Mouse (Mus musculus): ENCODE data around the gene Fbxo2. TPM values are rescaled to one million over a fixed set of nuclear protein-coding genes. Genes with fewer than 3 reads are reported as not detected.

Fbxo2 gene
- polyA plus RNA-seq, 1 experiment from 2014 or later: not detected

DNA sequence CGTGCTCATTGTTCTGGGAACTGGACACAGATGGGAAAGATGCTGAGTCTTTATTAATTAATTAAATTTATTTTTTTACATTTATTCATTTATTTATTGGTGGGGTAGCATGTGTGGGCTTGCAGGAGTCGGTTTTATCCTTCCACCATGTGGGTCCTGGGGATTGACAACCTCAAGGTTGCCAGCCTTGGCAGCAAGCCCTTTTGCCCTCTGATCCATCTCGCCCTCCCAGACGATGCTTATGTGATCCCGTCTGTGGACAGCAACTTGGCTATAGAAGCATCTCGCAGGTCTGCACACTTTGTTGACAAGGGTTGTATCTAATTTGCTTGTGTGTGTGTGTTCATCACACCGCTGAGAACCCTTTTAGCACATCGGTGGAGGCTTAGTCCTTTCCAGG is 22.9 kb upstream of the Fbxo2 start:
- DNase-seq (no peak), ATAC-seq (no peak)
- no peak overlapping the region for H3K9ac ChIP-seq (replicated peaks)
- H3K4me1 ChIP-seq (ENCODE audit: insufficient read depth): peaks cover 11% of the 10 kb centered on the region
- peaks cover 22% of the 10 kb centered on the region for H3K27me3 ChIP-seq (ENCODE audit: insufficient read depth, low read length)
- 58% methylated on average over 8 of the region's 8 CpGs for WGBS (ENCODE audit: insufficient replicate concordance)
- H3K9me3 ChIP-seq (ENCODE audit: low read length): no peaks in the 10 kb centered on the region
- H3K27ac ChIP-seq (ENCODE audit: low read depth): no peak overlapping the region
- no peak overlapping the region for H3K4me3 ChIP-seq (ENCODE audit: low read depth, low read length)
- no peaks in the 10 kb centered on the region for H3K36me3 ChIP-seq (replicated peaks; ENCODE audit: insufficient read depth, low read length)
- H3K4me2 ChIP-seq (ENCODE audit: low read depth, low read length): no peak overlapping the region
- TF ChIP-seq CTCF (IDR thresholded peaks at IDR 0.05; ENCODE audit: low read depth) (no peak), EP300 (IDR thresholded peaks at IDR 0.05; ENCODE audit: low read depth) (no peak)

DNA sequence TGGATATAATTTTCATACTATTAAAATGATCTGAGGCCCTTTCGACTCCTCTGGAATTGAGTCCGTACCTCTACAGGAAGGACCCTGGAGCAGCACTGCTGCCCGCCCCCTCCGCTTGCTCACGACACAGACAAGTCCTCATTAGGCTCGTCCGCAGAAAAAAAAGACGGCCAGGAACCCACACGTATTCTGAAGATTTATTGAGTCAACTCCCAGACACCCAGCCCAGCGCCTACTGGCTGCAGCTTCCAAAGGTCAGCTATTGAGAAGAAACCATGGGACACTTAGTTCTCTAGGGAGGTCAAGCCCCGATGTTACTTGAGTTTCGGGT is 20.7 kb upstream of the Fbxo2 start:
- Histone ChIP-seq H3K9me3 (ENCODE audit: low read length) (no peaks in the 10 kb centered on the region), H3K27me3 (ENCODE audit: insufficient read depth, low read length) (peaks cover 21% of the 10 kb centered on the region), H3K27ac (ENCODE audit: low read depth) (peak overlapping the region; percentile 85), H3K36me3 (replicated peaks; ENCODE audit: insufficient read depth, low read length) (0 out of 2 replicates have a peak, but pooled peaks cover 1% of the 10 kb centered on the region), H3K4me2 (ENCODE audit: low read depth, low read length) (peak overlapping the region; percentile 98), H3K4me1 (ENCODE audit: insufficient read depth) (peaks cover 11% of the 10 kb centered on the region), H3K9ac (replicated peaks) (peak overlapping the region; percentile 63), H3K4me3 (ENCODE audit: low read depth, low read length) (peak overlapping the region; percentile 63)
- WGBS (ENCODE audit: insufficient replicate concordance): 3% methylated on average over 12 of the region's 12 CpGs
- DNase-seq (no peak), ATAC-seq (peak; percentile 6; the same call in 1 of the 2 replicates)
- TF ChIP-seq EP300 (IDR thresholded peaks at IDR 0.05; ENCODE audit: low read depth): no peak
- no peak for TF ChIP-seq CTCF (IDR thresholded peaks at IDR 0.05; ENCODE audit: low read depth)

DNA sequence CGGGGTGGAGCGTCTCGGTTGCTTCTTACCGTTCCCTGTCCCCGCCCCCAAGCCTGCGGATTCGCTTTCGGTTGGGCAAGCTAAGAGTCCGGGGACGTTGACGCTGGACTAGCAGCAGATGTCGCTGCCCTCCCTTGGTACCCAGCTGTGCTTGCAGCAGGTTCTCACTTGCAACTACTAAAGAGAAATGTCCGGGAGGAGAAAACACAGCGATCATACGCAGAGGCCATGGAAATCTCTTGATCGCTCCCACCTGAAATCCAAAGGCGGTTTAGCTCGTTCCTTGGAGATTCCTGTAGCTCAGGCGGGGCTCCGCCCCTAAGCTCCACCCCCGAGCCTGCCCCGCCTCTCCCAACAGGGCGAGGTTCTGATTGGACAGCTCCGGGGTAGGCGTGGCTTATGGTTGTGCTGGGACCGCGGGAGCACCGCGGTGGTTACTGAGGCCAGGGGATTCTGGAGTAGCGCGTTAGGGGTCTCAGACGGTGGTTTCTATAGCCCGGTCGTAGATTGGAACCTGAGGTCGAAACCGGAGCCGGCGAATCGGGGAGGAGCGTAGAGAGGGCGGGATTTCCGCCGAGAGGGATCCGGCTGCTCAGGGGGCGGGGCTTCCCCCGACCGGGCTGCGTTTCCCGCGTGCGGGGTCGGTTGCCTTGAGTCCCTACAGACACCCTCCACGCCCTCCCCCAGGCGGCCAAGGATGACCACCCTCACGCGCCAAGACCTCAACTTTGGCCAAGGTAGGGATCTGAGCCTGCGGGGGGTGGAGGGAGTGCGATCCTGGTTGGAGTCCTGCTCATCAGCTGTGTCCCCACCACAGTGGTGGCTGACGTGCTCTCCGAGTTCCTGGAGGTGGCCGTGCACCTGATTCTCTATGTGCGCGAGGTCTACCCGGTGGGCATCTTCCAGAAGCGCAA is 20.1 kb upstream of the Fbxo2 start:
- WGBS (ENCODE audit: insufficient replicate concordance): under 1% methylated on average over 65 of the region's 65 CpGs
- peak overlapping the region; percentile 63 for H3K9ac ChIP-seq (replicated peaks)

DNA sequence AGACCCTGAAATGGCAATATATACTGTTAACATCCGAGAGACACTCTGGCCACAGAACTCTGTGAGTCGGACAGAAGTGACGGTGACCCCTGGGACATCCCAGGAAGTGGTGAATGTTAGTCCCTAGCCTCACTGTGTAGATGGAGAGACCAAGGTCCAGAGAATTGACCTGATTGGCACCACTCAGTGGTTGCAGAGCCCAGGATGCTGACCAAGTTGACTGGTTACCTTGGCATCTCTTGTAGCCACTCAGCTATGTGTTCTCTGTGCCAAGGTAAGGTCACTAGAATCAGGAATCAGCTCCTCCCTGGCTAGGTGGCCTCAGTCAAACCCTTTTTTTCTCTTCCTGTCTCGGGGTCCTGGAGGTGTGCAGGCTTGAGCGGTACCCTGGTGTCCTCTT is 16.7 kb upstream of the Fbxo2 start:
- DNase-seq: no peak
- WGBS (ENCODE audit: insufficient replicate concordance): 69% methylated on average over 5 of the region's 5 CpGs
- peaks cover 11% of the 10 kb centered on the region for H3K4me1 ChIP-seq (ENCODE audit: insufficient read depth)
- peaks cover 11% of the 10 kb centered on the region for H3K36me3 ChIP-seq (replicated peaks; ENCODE audit: insufficient read depth, low read length)
- no peak overlapping the region for H3K4me2 ChIP-seq (ENCODE audit: low read depth, low read length)
- TF ChIP-seq CTCF (IDR thresholded peaks at IDR 0.05; ENCODE audit: low read depth): no peak
- no peak for TF ChIP-seq EP300 (IDR thresholded peaks at IDR 0.05; ENCODE audit: low read depth)
- H3K4me3 ChIP-seq (ENCODE audit: low read depth, low read length): no peak overlapping the region
- H3K9me3 ChIP-seq (ENCODE audit: low read length): no peaks in the 10 kb centered on the region
- no peak overlapping the region for H3K9ac ChIP-seq (replicated peaks)
- H3K27me3 ChIP-seq (ENCODE audit: insufficient read depth, low read length): peaks cover 5% of the 10 kb centered on the region; the same call in 1 of the 2 replicates
- ATAC-seq: no peak
- no peak overlapping the region for H3K27ac ChIP-seq (ENCODE audit: low read depth)

More for the DNA sequence above, 20.1 kb upstream of the Fbxo2 start:
- DNase-seq (peak; percentile 94), ATAC-seq (peak; percentile 95)
- peaks cover 11% of the 10 kb centered on the region for H3K4me1 ChIP-seq (ENCODE audit: insufficient read depth)
- H3K4me2 ChIP-seq (ENCODE audit: low read depth, low read length): peak overlapping the region; percentile 98
- peak overlapping the region; percentile 63 for H3K4me3 ChIP-seq (ENCODE audit: low read depth, low read length)
- peak overlapping the region; percentile 85 for H3K27ac ChIP-seq (ENCODE audit: low read depth)
- H3K9me3 ChIP-seq (ENCODE audit: low read length): no peaks in the 10 kb centered on the region
- peaks cover 3% of the 10 kb centered on the region; the same call in 1 of the 2 replicates for H3K36me3 ChIP-seq (replicated peaks; ENCODE audit: insufficient read depth, low read length)
- peaks cover 21% of the 10 kb centered on the region for H3K27me3 ChIP-seq (ENCODE audit: insufficient read depth, low read length)
- TF ChIP-seq EP300 (IDR thresholded peaks at IDR 0.05; ENCODE audit: low read depth) (peak; percentile 53; the same call in 1 of the 2 replicates), CTCF (IDR thresholded peaks at IDR 0.05; ENCODE audit: low read depth) (peak; percentile 86)

DNA sequence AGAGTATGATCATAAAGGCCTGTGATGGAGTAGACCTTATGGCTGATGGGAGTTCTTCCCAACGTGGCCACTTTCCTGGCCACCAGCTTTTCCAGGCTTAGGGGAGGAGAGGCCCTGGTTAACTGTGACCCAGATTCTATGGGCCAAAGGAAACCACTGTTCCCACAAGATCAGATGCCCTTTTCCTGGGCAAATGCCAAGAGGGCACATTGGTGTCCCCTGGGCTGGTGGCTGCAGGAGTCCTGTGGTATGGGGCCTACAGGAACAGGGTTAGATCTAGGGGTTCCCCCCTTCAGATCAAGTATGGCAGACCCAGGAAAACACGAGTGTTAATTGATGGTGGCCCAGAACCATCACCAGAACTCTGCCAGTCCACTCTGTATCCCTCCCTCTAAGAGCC is 12.7 kb upstream of the Fbxo2 start:
- Histone ChIP-seq H3K4me2 (ENCODE audit: low read depth, low read length) (no peak overlapping the region), H3K27me3 (ENCODE audit: insufficient read depth, low read length) (no peaks in the 10 kb centered on the region), H3K9ac (replicated peaks) (no peak overlapping the region), H3K9me3 (ENCODE audit: low read length) (no peaks in the 10 kb centered on the region), H3K36me3 (replicated peaks; ENCODE audit: insufficient read depth, low read length) (peaks cover 13% of the 10 kb centered on the region), H3K4me3 (ENCODE audit: low read depth, low read length) (no peak overlapping the region), H3K4me1 (ENCODE audit: insufficient read depth) (peaks cover 13% of the 10 kb centered on the region), H3K27ac (ENCODE audit: low read depth) (no peak overlapping the region)
- no peak for TF ChIP-seq CTCF (IDR thresholded peaks at IDR 0.05; ENCODE audit: low read depth)
- no peak for TF ChIP-seq EP300 (IDR thresholded peaks at IDR 0.05; ENCODE audit: low read depth)
- 72% methylated on average over 2 of the region's 2 CpGs for WGBS (ENCODE audit: insufficient replicate concordance)
- ATAC-seq (no peak), DNase-seq (no peak)

DNA sequence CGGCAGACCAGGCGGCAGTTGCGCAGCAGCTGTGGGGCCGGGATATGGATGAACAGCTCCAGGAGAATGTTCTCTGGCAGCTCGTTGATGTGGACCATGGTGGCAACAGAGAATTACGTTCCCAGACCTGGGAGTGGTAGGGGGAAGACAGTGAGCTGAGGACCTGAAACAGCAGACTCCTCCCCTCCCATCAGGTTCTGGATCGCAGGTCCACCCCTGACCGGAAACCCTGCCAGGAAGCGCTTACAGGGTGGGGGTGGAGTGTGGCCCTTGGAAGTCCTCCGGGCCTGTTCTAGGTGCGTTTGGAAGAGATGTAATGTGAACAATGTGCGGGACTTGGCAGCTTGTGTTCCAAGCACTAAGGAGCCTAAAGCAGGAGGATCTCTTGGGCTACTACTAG is 10.9 kb upstream of the Fbxo2 start:
- Histone ChIP-seq H3K9ac (replicated peaks) (no peak overlapping the region), H3K9me3 (ENCODE audit: low read length) (no peaks in the 10 kb centered on the region), H3K4me1 (ENCODE audit: insufficient read depth) (peaks cover 13% of the 10 kb centered on the region), H3K4me2 (ENCODE audit: low read depth, low read length) (no peak overlapping the region), H3K27ac (ENCODE audit: low read depth) (no peak overlapping the region), H3K4me3 (ENCODE audit: low read depth, low read length) (no peak overlapping the region), H3K36me3 (replicated peaks; ENCODE audit: insufficient read depth, low read length) (peaks cover 13% of the 10 kb centered on the region), H3K27me3 (ENCODE audit: insufficient read depth, low read length) (no peaks in the 10 kb centered on the region)
- ATAC-seq: no peak
- 56% methylated on average over 12 of the region's 12 CpGs for WGBS (ENCODE audit: insufficient replicate concordance)
- no peak for DNase-seq
- no peak for TF ChIP-seq CTCF (IDR thresholded peaks at IDR 0.05; ENCODE audit: low read depth)
- no peak for TF ChIP-seq EP300 (IDR thresholded peaks at IDR 0.05; ENCODE audit: low read depth)
